Mouse (Mus musculus) forebrain, embryonic 11.5 days (tissue): ENCODE results near the gene Pogz. TPM values are rescaled to one million over a fixed set of nuclear protein-coding genes. Genes with fewer than 3 reads are reported as not detected.

ENCODE experiments used
- ATAC-seq: fragments of 200-750 bp; cut with Nextera tagmentation; replicated peaks from 2 replicates; pipeline ENCODE4 v1.8.0; 2017; ENCODE audit warnings: moderate TSS enrichment; ENCODE audit not compliant: low FRiP score
- DNase-seq: peaks from one replicate; pipeline ENCODE4 v3.0.0-alpha.2; 2017; ENCODE audit warnings: low spot score
- H3K27ac ChIP-seq: fragments of 300-500 bp; sonication (generic); 2 replicates; pipeline ENCODE4 v1.5.1; 2014; ENCODE audit warnings: low read depth, low read length
- H3K27me3 ChIP-seq: fragments of 300-500 bp; sonication (generic); 2 replicates; pipeline ENCODE4 v1.6.1; 2014; ENCODE audit warnings: mild to moderate bottlenecking, low read length, mixed read lengths; ENCODE audit not compliant: control insufficient read depth, insufficient read depth
- H3K36me3 ChIP-seq: fragments of 300-500 bp; sonication (generic); 2 replicates; pipeline ENCODE4 v1.6.1; 2014; ENCODE audit warnings: mild to moderate bottlenecking, low read length, moderate library complexity, mixed read lengths; ENCODE audit not compliant: control insufficient read depth, insufficient read depth
- H3K4me1 ChIP-seq: fragments of 300-500 bp; sonication (generic); replicated peaks from 2 replicates; pipeline ENCODE4 v1.6.1; 2014; ENCODE audit warnings: low read length, mixed read lengths; ENCODE audit not compliant: control insufficient read depth, insufficient read depth
- H3K4me2 ChIP-seq: fragments of 300-500 bp; sonication (generic); 2 replicates; pipeline ENCODE4 v1.6.1; 2014; ENCODE audit warnings: low read depth, mild to moderate bottlenecking, low read length, moderate library complexity, mixed read lengths; ENCODE audit not compliant: severe bottlenecking
- H3K4me3 ChIP-seq: fragments of 300-500 bp; sonication (generic); 2 replicates; pipeline ENCODE4 v1.5.1; 2014; ENCODE audit warnings: low read depth, low read length
- H3K9ac ChIP-seq: fragments of 300-500 bp; sonication (generic); 2 replicates; pipeline ENCODE4 v1.6.1; 2014; ENCODE audit warnings: low read length
- H3K9me3 ChIP-seq: fragments of 300-500 bp; sonication (generic); 2 replicates; pipeline ENCODE4 v1.6.1; 2016; ENCODE audit warnings: low read length, mixed read lengths; ENCODE audit not compliant: control insufficient read depth
- WGBS: fragments of 180-500 bp; shearing (Covaris S2); extraction: QIAGEN DNeasy Blood & Tissue Kit; methylation state at CpG from one replicate; pipeline ENCODE4 v1.1.7; 2014; 5-methylcytosine and 5-hydroxymethylcytosine counted together
- polyA plus RNA-seq: library from polyadenylated mRNA; unstranded; fragments of >200 nt; fragmentation: Nextera tagmentation; extraction: Ambion mirVana; gene quantifications from 2 replicates; pipeline ENCODE4 v1.2.1, GENCODE M21; 2014

Gene Pogz
- polyA plus RNA-seq, 1 experiment from 2014 or later, result 30.2 TPM

DNA sequence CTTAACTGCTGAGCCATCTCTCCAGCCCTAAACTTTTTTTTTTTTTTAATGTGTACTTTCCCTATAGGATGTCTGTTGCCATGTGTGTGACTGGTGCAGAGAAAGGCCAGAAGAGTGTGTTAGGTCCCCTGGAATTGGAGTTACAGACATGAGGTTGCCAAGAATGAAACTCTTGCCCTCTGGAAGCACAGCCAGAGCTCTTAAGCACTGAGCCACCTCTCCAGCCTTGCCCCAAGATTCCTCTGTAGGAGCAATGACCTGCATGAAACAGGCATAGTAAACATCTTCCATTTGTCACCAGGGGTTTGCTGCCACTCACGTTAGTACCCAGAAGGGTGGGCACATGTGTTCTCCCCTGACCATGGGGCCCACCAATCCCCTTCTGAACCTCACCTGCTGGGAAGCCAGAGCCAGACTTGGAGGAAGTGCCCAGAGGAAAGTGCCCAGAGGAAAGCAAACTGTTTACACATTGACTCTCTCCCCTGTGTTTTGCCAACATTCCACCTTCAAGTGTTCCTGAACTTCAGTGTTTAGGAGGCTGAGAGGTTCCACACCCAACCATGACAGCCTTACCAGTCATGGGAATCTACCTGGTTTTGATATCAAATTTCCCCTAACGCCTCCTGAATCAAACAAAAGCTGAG, 73.8 kb downstream of the Pogz start:
- no peaks in the 10 kb centered on the region for H3K27me3 ChIP-seq
- H3K9ac ChIP-seq, result no peak overlapping the region
- H3K36me3 ChIP-seq, result no peaks in the 10 kb centered on the region
- H3K9me3 ChIP-seq, result no peaks in the 10 kb centered on the region
- 83% methylated on average over 2 of the region's 2 CpGs for WGBS
- H3K4me1 ChIP-seq, result no peaks in the 10 kb centered on the region
- ATAC-seq (no peak), DNase-seq (no peak)
- H3K4me2 ChIP-seq, result no peak overlapping the region
- H3K27ac ChIP-seq, result no peak overlapping the region
- no peak overlapping the region for H3K4me3 ChIP-seq

DNA sequence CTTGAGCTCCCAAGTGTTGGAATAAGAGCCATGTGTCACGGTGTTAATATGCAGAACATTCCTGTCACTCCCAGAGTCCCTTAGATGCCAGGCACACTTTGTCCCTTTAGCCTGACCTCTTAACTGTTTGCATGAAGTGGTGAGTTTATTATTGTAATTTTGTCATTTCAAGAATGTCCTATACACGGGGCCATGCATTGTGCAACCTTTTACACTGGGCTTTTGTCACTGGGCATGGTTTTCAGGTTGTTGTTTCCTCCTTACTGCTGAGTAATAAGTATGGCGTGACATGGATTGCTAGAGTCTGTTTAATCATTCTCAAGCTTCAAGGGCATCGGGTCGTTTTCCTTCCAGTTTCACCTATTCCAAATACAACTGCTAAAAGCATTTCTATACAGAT, 76.4 kb downstream of the Pogz start:
- Histone ChIP-seq H3K27ac (no peak overlapping the region), H3K4me1 (peaks cover 5% of the 10 kb centered on the region; the same call in 1 of the 2 replicates), H3K4me2 (no peak overlapping the region), H3K9me3 (no peaks in the 10 kb centered on the region), H3K9ac (no peak overlapping the region), H3K36me3 (no peaks in the 10 kb centered on the region), H3K4me3 (no peak overlapping the region), H3K27me3 (no peaks in the 10 kb centered on the region)
- DNase-seq (no peak), ATAC-seq (no peak)
- WGBS, result 82% methylated on average over 5 of the region's 5 CpGs

DNA sequence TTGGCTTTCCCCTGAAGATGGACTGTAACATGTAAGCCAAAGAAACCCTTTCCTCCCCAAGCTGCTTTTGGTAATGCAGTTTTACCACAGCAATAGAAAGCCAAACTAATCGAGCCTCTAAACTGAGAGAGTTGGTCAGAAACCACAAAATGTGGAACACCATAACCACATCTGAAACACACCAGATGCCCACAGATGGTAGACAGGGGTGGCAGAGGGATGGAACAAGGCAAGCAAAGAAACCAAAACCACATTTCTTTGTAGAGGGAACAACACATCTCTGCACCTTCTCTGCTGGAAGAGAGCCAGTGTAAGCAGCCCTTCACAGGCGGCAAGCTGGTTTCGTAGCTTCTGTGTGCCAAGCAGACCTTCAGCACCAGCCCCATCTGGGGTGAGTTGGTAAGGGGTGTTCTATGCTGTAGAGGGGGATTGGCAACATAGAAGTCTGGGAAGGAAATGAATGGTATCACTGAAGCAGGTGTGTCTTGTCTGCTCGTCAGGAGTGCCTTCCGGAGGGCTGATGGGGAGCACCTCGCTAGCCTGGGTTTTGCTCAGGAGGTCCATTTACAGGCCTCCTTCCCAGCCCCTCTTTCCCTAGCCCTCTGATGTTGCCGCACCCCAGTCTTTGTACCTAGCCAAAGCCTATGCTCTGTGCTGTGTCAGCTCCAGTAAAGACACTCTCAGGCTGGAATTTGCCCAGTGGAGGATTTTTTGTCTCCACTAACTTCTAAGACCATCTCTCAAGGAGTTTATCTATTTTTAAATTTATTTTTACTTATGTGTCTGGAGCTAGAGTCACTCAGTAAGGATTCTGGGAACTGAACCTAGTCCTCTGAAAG, 78.8 kb downstream of the Pogz start:
- ATAC-seq, result no peak
- Histone ChIP-seq H3K4me1 (peaks cover 5% of the 10 kb centered on the region; the same call in 1 of the 2 replicates), H3K9me3 (no peaks in the 10 kb centered on the region), H3K4me2 (no peak overlapping the region), H3K9ac (no peak overlapping the region), H3K27me3 (no peaks in the 10 kb centered on the region), H3K36me3 (no peaks in the 10 kb centered on the region), H3K4me3 (no peak overlapping the region), H3K27ac (no peak overlapping the region)
- no peak for DNase-seq
- WGBS, result 93% methylated on average over 7 of the region's 7 CpGs

DNA sequence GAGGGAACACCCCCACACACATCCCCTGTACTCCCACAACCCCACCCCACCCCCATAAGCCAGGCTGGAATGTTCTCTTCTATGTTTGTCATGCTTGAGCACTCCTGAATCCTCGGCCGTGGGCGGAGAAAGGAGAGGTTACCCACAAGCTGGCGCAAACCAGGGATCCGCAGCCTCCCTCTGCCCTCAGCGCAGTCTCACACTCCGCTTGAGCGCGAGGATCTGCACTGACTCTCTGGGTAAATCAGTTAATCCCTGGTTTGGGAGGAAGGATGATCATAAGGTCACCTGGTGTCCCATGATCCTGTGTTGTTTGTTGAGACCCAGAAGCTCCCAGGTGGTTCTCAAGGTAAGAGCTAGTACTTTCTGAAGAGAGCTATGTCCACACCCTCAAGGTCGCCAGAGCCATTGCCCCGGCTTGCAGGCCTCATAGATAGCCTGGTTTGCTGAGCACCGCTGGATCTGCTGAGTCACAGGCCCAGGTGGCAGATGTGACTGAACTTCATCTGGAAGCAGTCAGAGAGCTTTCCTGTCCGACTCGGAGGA, 80.5 kb downstream of the Pogz start:
- H3K4me3 ChIP-seq, result no peak overlapping the region
- H3K4me2 ChIP-seq, result no peak overlapping the region
- no peak overlapping the region for H3K27ac ChIP-seq
- no peak for DNase-seq
- H3K9me3 ChIP-seq, result no peaks in the 10 kb centered on the region
- no peaks in the 10 kb centered on the region for H3K27me3 ChIP-seq
- peaks cover 5% of the 10 kb centered on the region; the same call in 1 of the 2 replicates for H3K4me1 ChIP-seq
- no peaks in the 10 kb centered on the region for H3K36me3 ChIP-seq
- no peak overlapping the region for H3K9ac ChIP-seq
- no peak for ATAC-seq
- WGBS, result 46% methylated on average over 14 of the region's 14 CpGs

DNA sequence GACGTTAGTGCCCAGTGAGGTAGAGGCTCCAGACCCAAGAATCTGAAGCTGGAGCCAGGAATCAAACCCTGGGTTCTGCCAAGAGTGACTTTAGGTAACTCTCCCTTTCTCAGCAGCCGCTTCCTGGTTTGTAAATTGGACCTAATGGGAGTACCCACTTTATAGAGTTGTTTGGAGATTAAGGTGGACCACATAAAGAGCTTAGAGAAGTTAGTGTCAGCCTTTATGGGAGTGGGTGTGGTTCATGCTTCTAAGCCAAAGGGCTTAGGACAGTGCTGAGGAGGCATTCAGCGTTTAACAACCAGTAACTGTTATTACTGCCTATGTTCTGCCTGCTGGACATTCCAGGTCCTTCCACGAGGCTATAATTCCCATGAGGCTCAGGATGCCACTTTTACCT, 81.5 kb downstream of the Pogz start:
- H3K27ac ChIP-seq, result no peak overlapping the region
- H3K9ac ChIP-seq, result no peak overlapping the region
- H3K4me1 ChIP-seq, result peaks cover 5% of the 10 kb centered on the region; the same call in 1 of the 2 replicates
- no peaks in the 10 kb centered on the region for H3K9me3 ChIP-seq
- no peaks in the 10 kb centered on the region for H3K36me3 ChIP-seq
- ATAC-seq (no peak), DNase-seq (no peak)
- H3K27me3 ChIP-seq, result no peaks in the 10 kb centered on the region
- no peak overlapping the region for H3K4me3 ChIP-seq
- WGBS, result 84% methylated on average over 4 of the region's 4 CpGs
- H3K4me2 ChIP-seq, result no peak overlapping the region

DNA sequence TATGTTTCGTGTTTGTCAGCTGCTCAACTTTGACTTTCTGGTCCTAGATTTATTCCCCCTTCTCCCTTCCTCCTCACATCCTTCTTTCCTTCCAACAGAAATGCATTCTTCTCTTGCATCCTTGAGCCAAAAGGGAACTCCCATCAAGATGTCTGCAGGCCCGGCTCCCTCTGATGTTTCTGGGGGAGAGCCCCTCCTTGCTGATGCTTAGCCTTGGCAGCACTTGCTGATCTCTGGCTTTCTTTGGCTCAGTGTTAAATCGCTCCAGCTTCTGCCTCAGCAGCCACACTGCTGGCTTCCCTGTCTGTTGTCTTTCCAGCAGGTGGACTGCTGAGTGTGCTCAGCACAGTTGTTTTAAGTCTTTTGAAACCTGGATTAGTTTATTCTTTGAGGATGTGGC, 83.7 kb downstream of the Pogz start:
- DNase-seq, result no peak

DNA sequence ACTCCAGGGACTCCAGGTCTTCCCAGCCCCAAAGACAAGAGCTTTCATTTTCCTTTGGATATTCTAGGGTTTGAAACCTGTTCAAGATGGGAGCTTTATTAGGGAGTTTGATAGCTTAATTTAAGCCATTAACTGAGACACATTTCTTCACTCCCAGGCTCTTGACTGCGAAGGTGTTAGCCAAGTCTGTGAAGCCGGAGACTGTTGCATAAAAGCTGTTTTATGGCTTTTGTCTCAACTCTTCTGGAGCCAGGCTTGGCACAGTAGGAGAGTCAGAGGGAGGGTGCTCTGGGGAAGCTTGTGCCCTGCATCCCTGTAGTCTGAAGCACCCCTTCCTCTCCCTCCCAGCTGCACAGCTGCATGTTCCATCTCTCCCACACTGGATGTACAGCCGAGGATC, 85.0 kb downstream of the Pogz start:
- H3K9ac ChIP-seq, result no peak overlapping the region
- DNase-seq (no peak), ATAC-seq (no peak)
- no peak overlapping the region for H3K4me3 ChIP-seq
- H3K27me3 ChIP-seq, result no peaks in the 10 kb centered on the region
- H3K4me1 ChIP-seq, result peaks cover 5% of the 10 kb centered on the region; the same call in 1 of the 2 replicates
- WGBS, result 66% methylated on average over 3 of the region's 3 CpGs
- H3K9me3 ChIP-seq, result no peaks in the 10 kb centered on the region
- no peaks in the 10 kb centered on the region for H3K36me3 ChIP-seq
- H3K4me2 ChIP-seq, result no peak overlapping the region
- no peak overlapping the region for H3K27ac ChIP-seq

More for the DNA sequence above, 83.7 kb downstream of the Pogz start:
- no peaks in the 10 kb centered on the region for H3K36me3 ChIP-seq
- WGBS, result 59% methylated on average over 3 of the region's 3 CpGs
- H3K27me3 ChIP-seq, result no peaks in the 10 kb centered on the region
- H3K9ac ChIP-seq, result no peak overlapping the region
- no peak overlapping the region for H3K4me2 ChIP-seq
- H3K4me1 ChIP-seq, result peaks cover 5% of the 10 kb centered on the region; the same call in 1 of the 2 replicates
- no peak overlapping the region for H3K27ac ChIP-seq
- ATAC-seq, result no peak
- H3K9me3 ChIP-seq, result no peaks in the 10 kb centered on the region
- no peak overlapping the region for H3K4me3 ChIP-seq

DNA sequence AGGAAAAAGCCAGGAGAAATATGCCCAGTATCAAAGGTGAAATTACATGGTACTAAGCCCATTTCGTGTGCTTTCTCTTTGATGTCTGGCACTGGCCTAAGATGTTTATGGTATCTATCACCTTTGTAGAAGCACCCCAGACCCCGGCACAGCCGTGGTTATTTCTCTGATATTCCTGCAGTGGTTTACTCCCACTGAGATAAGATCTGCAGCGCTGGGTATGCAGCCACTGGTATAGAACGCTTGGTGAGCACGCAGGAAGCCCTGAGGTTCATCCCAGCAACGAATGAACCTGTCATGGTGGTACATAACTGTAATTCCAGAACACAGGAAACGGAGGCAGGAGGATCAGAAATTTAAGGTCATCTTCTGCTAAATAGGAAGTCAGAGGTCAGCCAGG, 87.3 kb downstream of the Pogz start:
- no peaks in the 10 kb centered on the region for H3K27me3 ChIP-seq
- DNase-seq (no peak), ATAC-seq (no peak)
- no peaks in the 10 kb centered on the region for H3K4me1 ChIP-seq
- H3K9me3 ChIP-seq, result no peaks in the 10 kb centered on the region
- no peak overlapping the region for H3K4me3 ChIP-seq
- no peaks in the 10 kb centered on the region for H3K36me3 ChIP-seq
- H3K4me2 ChIP-seq, result no peak overlapping the region
- H3K27ac ChIP-seq, result no peak overlapping the region
- H3K9ac ChIP-seq, result no peak overlapping the region
- 82% methylated on average over 8 of the region's 8 CpGs for WGBS
